Mouse (Mus musculus): Measurements from ENCODE around the gene Borcs6.
"Not testable (repeated sequence)": the region's sequence is repeated elsewhere in the genome, so short reads cannot be mapped to it uniquely, and the experiment has no call there.

Gene Borcs6

DNA sequence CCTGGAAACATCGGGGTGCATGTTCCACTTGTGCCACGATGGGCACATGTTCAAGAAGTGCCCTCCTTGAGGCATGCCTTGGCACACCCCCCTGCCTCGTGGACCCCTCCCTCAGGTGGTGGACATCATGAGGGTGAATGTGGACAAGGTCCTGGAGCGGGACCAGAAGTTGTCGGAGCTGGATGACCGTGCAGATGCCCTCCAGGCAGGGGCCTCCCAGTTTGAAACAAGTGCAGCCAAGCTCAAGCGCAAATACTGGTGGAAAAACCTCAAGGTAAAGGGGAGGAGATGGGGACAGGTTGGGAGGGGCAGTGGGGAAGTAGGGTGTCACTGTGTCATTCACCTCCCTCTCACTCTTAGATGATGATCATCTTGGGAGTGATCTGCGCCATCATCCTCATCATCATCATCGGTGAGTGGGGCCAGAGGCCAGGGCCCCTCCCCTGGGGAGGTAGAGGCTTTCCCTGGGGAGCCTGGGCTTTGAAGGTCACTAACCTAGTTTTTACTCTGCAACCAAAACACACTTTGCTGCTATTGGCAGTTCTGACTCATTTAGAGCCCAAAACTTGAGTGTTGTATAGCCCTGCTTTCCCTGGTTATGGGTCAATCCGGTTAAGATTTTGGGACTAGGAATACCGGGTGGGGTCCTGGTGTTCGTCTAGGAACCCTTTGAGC, 30.2 kb downstream of the Borcs6 start:
- no peak for DNase-seq

- DNase-seq, result no peak
Measured at GRCm38 (mm10) chr11:69090367-69090766, 30.9 kb downstream of the Borcs6 start.

GRCm38 (mm10) chr11:69091566-69092385, 32.3 kb downstream of the Borcs6 start:
- DNase-seq, result no peak

DNA sequence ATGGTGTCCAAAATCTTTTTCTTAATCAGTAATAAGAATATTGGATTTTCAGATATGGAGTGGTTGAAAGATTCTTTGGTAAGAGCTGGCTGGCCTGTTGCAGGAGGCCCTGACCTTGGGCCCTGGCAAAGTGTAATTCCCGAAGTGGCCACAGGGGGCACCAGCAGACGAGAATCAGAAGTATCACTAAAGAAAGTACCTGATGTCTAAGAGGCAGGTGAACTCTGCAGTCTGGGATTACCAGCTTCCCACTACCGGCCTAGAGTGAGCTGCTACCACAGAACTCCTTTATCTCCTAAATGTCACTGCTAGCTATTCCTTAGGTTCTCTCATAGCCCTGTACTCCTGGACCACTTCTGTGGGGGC, 32.9 kb downstream of the Borcs6 start:
- peak; percentile 92 for DNase-seq

GRCm38 (mm10) chr11:69092871-69093270, 33.4 kb downstream of the Borcs6 start:
- DNase-seq, result no peak

DNA sequence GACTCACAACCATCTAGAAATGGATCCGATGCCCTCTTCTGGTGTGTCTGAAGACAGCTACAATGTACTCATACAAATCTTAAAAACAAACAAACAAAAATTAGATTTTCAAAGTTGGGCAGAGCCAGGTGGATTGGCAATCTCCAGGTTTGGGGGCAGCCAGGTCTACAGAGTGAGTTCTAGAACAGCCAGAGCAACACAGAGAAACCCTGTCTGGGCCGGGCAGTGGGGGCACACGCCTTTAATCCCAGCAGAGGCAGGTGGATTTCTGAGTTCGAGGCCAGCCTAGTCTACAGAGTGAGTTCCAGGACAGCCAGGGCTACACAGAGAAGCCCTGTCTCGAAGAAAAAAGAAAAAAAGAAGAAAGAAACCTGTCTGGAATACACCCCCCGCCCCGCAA, 34.3 kb downstream of the Borcs6 start:
- DNase-seq, result not testable (repeated sequence)

DNA sequence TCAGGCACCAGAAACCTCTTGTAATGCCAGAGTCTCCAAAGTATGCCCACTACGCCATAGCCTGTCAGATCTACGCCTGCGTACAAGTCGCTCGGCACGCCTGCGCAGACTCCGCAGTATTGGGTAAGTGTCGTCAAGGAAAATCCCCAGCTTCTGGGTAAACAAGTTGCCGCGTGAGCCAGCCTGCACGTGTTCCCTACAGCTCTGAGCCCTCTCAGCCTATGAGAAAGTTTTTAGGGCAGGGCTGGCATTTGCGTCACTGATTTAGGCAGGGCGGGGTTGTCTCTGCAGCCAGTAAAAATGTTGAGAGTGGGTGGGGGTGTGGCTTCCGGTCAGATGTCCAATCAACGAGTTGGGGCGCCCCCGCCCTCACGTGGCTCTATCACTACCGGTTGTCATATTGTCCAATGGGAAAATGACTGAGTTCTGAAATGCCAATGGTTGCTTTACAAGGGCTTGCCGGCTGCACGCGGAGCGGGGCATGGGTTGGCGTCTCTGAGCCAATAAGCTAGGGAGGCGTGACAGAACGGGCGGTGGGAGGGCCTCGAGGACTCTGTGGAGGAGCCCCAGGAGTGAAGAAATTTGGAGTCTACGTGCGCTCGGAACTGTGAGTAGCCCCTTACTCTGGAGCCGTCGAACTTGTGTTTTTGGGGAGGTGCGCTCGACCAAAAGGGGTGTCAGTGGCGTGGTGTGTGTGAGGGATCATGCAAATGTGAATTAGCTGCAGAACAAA, 35.3 kb downstream of the Borcs6 start, which contains the start of gene Per1:
TSS of gene Per1 (plus strand) at position 521 of the 733 bp plus-strand sequence.
- peak; percentile 100 for DNase-seq

DNA sequence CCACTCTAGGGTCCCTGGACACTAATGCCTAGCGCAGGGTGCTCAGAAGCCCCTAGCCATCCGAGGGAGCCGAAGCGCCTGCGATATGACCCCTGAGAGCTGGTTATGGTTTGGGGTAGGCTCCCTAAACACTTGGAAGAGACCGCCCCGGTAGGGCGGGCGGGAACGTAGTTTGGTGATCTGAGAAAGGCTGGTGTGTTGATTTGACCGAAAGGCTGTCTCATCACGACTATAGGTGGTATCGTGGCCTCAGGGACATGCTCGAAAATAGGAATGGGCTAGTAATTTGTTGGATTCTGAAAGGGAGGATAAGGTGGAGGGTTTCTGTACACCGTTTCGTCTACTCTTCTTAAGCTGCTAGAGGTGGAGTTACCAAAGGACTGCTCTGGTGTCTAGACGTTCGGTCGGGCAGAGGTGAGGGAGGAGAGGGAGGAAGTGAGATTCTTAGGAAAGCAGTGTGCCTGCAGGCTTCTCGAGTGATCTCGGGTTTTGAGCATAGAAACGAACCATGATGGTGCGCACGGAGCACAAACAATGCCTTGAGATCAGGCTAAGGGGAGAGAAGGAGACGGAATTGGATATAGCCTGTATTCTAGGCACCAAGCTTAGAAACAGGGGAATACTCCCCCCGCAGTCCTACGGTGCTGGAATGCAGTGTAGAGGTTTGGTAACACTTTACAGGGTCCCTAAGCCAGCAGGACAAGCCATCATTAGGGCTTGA, 36.2 kb downstream of the Borcs6 start:
- DNase-seq, result peak; percentile 69

DNA sequence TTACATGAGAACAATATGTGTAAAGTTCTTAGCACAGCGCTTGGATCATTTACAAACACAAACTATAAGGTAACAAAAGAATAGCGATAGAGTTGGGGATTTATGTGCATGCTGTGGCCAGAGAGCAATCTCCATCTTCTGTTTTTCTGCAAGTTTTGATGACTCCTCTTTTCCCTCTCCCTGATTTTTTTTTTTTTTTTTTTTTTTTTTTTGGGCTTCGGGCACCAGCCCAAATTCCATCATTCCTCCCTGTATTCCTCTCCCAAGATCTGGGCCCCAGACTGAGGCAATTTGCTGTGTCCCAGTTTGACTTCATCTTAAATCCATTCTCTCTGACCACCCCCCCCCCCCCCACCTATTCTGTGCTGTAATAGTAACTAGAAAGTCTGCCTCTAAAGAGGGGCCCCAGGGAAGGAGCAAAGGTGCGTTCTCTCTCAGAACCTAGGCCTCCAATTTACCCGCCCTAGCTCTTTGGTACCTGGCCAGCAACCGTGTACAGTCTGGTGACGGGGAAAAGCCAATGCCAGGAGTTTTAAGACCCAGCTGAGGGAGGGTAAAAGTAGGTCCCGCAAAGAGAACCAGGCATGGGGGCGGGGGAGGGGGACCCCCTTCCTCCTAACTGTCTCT, 37.0 kb downstream of the Borcs6 start:
- no peak for DNase-seq

DNA sequence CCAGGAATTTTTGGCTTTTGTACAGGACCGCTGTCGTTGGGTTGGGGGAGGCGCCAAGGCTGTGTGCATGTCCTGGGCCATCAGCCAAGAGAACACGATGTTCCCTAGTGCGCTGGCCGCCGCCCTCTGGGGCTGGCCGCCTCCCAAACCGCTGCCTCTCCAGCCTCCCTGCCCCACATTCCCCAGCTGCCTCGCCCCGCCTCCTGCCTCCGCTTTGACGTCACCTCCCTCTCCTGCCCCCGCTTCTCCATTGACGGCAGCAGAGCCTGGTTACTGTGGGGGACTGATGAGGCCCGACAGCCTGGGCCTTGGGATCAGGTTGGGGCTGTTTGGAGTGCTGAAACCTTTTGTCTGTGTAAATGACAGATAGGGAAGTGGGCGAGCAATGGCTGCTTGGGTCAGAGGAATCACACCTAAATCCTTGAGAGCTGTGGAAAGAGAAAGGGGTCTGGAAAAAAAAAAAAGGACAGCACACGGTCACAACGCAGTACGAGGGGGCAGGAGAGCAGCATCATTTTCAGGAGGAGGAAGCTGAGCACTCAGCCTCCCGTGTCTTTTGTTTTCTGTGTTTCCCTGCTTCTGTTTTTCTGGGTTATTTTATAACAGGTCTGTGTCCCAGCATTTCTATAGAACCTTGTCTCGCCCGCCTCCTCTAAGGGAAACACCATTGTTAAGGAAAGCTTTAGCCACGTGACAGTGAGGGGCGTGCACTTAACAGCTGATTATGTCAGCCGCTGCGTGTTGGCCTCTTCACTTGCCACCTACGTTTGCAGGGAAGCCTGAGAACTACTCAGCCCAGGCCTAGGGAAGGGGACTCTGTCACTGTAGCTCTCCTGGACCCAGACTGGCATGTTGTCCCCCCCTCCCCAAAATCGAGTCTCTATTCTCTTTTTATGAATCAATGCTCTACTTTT, 37.7 kb downstream of the Borcs6 start:
- DNase-seq, result peak; percentile 100

DNA sequence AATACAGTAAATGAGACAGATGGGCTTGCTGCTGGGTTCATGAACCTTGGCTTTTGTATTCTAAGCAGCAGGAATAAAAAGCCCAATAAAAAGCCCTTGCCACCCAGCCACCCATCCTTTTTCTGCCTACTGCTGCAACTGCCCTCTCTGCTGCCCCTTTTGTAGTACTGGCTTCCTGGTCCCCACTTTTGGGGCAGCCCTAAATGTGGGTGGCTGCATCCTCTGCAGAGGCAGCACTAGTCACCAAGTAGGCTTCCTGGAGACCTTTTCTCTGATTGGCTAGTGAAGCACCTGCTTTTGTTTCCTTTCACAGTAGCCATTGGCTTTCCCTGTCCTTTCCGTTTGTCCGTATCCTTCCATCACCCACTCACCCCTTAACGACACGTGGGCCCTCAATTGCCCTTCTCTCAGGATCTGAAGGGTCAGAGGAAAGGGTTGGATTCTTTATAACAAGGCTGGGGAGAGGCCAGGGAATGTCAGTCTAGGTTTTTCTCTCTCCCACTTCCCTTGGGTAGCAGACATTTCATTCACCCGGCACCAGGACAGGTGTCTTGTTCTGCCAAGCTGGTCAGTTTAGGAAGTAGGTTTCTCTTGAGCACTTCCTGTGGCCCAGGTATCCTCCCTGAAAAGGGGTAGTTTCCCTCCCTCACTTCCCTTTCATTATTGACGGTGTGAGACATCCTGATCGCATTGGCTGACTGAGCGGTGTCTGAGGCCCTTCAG, 38.7 kb downstream of the Borcs6 start:
- DNase-seq, result no peak

- DNase-seq, result peak; percentile 99
Measured at GRCm38 (mm10) chr11:69098762-69099091, 39.2 kb downstream of the Borcs6 start.

- peak; percentile 97 for DNase-seq
Measured at GRCm38 (mm10) chr11:69099177-69099914, 39.8 kb downstream of the Borcs6 start.

- DNase-seq, result peak; percentile 97
Measured at GRCm38 (mm10) chr11:69099915-69100345, 40.4 kb downstream of the Borcs6 start.

DNA sequence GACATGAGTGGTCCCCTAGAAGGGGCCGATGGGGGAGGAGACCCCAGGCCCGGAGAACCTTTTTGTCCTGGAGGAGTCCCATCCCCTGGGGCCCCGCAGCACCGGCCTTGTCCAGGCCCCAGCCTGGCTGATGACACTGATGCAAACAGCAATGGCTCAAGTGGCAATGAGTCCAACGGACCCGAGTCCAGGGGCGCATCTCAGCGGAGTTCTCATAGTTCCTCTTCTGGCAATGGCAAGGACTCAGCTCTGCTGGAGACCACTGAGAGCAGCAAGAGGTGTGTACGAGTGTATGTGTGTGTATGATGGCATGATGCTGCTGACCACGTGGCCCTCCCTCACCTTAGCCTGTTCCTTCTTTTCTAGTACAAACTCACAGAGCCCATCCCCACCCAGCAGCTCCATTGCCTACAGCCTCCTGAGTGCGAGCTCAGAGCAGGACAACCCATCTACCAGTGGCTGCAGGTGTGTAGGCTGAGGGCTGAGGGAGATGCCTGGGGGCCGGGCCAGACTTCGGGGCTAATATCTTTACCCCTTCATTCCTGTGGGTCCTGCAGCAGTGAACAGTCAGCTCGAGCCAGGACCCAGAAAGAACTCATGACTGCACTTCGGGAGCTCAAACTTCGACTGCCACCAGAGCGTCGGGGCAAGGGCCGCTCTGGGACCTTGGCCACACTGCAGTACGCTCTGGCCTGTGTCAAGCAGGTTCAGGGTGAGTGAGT, 41.3 kb downstream of the Borcs6 start:
- DNase-seq, result no peak

DNA sequence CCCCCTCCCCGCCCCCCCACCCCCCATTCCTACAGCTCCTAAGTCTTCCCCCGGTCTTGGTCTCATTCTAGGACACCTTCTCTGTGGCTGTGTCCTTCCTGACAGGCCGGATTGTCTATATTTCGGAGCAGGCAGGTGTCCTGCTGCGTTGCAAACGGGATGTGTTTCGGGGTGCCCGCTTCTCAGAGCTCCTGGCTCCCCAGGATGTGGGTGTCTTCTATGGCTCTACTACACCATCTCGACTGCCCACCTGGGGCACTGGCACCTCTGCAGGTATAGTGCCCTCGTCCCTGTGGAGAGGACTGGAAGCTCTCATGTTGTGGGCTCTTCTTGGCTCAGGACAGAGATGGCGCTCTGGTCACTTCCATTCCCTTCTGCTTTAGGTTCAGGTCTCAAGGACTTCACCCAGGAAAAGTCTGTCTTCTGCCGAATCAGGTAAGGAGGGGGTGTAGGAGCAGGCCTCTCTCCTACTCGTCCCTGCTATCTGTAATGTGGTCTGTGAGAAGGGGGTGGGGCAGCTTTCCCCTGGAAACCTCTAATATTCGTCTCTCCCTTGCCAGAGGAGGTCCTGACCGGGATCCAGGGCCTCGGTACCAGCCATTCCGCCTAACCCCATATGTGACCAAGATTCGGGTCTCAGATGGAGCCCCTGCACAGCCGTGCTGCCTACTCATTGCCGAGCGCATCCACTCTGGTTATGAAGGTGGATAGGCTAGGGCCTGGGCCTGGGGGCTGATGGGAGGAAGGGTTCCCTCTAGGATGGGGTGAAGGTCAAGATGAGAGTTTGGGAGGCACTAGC, 42.3 kb downstream of the Borcs6 start:
- DNase-seq, result no peak

DNA sequence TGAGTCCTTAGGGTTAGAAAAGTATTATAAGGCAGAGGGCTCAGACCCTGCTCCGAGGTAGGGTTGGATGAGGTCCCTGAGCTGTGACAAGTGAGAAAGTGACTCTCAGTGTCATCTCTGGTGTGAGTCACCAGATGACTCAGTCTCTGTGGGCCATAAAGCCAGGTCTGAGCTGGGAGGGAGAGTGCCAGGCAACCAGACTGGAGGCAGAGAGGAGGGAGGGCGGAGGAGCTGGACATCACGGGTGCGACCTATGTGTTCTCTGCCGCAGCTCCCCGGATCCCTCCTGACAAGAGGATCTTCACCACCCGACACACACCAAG, 42.8 kb downstream of the Borcs6 start:
- peak; percentile 6 for DNase-seq

DNA sequence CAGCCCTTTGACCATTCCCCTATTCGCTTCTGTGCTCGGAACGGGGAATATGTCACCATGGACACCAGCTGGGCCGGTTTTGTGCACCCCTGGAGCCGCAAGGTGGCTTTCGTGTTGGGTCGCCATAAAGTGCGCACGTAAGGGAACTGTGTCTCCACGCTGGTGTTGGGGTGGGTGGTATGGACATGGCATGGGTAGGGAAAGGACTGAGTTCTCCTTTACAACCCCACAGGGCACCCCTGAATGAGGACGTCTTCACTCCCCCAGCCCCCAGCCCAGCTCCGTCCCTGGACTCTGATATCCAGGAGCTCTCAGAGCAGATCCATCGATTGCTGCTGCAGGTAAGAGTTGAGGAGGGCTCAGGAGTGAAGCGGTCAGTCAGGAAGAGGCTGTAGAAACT, 43.6 kb downstream of the Borcs6 start:
- DNase-seq, result no peak
